Mouse (Mus musculus): Measurements from ENCODE around the gene Stk38l. TPM values are rescaled to one million over a fixed set of nuclear protein-coding genes. Genes with fewer than 3 reads are reported as not detected.
"Not testable (repeated sequence)": the region's sequence is repeated elsewhere in the genome, so short reads cannot be mapped to it uniquely, and the experiment has no call there.

Gene Stk38l
- total RNA-seq, 2 experiments from 2014 or later = 25.4 to 29.1 TPM

DNA sequence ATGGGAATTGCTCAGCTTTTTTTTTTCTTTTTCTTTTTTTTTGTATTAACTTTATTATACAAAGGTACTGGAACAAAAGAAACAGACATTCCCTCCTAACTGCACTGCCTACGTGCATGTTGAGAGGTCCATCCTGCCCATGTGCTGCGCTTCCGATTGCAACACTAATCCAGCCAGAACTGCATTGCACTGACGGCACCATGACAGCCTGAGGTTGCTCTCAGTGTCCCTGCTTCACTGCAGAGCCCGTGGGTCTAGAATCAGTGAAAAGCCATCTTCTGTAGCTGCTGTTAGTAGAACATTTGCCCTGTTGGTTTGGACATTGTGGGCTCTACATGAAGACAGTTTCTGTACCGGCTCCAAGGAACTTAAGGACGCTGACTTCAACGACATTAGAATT lies 51.1 kb downstream of the Stk38l start:
- DNase-seq = not testable (repeated sequence)

DNA sequence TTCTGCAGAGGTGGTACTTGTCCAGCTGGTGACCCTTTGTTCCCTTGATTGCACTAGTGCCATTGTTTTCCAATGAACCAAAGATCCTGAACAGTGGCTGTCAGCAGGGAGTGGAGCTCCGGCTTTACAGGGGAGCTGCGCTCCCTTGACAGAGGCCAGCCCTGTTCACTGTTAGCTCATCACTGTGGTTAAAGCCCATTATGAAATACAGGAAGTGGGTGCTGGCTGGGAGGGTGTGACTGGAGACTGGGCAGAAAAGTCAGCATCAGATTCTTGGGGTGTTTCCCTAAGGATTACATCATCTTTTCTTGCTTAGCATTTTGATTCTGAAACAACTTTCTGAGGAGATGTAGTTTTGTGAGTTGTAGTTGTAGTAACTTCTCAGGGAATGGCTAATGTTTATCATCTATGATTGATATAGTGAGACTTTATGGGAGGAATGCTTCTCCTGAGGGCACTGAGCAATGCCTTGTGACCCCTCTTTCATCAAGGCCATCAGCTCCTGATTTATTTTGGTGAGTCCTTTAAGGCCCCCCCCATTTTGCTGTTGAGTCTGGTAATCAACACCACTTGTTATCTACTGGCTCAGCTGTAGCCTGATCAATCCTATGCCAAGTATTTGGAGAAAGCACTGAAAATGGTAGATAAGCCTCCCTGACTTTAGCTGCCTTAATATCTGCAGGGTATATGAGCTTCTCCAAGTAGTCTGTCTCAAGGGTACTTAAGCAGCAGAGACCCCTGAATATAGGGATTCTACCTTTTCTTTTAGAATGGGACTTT lies 52.0 kb downstream of the Stk38l start:
- peak; percentile 36 for DNase-seq

DNA sequence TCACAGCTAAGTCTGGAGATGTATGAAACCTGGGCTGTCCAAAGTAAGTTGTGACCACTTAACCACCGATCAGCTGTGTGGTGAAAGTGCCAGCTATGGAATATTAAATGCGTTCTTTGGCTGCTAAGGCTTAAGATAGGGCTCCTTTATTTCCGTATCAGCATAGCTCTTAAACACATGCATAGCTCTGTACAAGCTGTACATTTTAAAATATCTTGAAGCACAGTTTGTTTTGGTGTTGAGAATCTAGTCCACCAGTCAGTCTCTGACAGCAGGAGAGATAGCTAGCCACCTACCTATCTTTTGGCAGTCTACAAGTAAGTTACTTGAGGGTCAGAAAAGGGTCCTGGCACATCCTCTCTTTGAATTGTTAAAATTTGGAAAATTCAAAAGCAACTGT lies 53.3 kb downstream of the Stk38l start:
- DNase-seq = no peak

DNA sequence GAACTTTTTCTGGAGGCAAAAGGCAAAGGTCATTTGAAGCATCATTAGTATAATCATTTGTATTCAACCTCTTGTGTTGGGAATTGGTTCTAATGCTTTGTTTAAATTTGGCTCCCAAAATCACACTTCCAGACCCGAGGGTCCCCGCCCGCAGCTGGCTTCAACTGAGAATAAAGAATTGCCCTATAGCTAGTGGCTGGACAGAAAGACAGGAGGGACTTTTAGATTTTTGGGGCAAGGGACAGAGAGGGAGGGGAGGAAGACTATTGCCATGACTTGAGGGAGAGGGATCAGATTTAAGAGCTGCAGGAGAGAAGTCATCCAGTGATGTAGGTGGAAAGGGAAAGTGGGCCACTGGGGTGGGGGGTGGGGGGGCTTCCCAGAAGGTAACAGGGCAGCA lies 56.8 kb downstream of the Stk38l start:
- DNase-seq = no peak

DNA sequence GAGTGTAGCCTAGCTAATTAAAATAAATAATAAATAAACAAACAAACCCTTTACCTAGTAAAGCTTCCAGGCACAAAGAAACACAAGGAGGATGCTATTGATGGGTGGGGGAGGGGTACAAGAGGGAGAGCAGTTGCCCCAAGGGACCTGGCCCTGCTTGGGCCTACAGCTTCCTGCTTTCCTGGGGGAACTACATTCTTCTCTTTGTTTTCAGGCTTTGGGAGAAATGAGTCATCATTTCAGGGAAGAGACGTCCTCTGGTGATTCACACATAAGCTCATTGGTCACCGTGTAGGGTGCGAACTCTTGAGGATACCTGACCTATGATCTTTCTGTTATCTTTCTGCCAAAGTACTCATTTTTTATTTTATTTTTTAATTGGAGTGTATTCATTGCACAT lies 68.7 kb downstream of the Stk38l start:
- no peak for DNase-seq

DNA sequence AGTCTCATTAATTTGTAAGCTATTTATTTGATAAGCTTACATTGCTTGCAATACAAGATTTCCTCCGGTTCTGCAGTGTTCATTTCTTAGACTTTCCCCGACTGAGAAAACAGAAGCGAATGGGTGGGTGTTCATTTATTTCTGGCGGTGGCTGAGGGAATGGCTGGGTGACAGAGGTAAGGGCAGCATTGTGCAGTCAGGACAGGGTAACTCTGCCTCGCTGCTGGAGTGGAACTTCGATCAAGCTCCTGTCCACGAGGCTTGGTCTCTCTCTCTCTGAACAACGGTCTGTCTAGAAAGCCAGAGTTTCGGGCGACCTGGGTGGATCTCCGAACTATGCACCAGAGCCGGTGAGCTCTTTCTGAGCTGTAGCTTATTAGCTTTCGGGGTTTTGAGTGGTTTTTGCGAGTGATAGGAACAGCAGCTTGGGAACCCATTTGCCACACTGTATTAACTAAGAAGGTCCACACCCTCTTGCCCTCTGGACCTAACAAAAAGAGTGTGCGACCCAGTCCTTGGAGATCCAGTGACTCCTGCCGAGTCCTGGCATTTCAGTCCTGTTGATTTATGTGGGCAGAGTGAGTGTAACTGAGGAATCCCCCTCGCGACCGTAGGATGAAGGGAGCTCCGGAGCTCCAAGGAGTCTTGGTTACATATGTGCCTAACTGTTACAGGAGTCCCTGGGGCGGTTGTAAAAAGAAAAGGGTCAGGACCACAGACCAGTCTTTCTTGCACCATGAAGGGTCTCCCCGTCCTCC lies 70.5 kb downstream of the Stk38l start:
- no peak for DNase-seq

DNA sequence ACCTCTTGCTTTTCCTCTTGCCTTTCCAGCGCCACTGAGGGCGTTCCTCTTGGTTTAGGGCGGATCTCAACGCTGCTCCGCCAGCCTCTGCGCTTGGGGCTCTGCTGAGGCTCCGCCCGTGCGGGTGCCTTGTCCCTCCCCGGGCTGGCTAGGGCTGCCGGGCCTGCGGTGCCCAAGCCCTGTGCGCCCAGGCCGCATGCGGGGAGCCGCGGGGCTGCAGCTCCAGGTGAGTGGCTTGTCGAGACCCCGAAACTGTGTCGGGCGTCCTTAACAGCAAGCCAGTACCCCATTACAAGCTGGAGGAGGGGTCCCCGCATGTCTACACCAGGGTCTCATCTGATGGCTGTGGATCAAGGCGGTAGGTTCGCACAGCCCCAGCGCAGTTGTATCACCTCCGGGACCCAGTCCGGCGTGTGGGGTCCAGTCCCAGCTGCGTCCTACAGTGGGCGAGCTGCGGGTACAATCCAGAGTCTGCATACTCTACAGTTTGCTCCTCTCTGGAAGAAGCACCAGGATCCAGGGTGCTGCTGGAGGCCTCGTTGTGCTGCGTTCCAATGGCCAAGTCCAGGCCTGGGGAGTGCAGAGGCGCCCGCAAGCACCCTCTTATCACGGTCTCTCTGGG lies 71.2 kb downstream of the Stk38l start, which contains the start of gene Arntl2:
Gene Arntl2, plus strand, starts transcription at position 132 of the 622 bp plus-strand sequence.
- peak; percentile 81 for DNase-seq

DNA sequence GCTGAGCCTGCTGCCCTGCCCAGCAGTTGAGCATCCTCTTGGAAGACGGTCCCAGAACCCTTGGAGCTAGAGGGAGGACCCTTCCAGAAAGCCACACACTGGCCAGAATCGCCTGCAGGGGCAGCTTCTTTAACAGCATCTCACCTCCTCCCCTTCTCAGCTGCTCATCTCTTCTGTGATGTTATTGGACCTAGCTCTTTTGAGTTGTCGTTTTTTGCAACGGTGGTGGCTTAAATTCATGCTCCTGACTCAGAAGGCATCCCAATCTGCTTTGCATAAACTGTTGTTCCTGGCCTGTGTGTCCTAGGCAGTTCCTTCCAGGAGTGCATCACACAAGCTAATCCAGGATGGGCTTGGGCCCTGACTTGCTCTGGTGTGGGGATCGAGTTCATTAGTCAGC lies 72.7 kb downstream of the Stk38l start:
- no peak for DNase-seq

DNA sequence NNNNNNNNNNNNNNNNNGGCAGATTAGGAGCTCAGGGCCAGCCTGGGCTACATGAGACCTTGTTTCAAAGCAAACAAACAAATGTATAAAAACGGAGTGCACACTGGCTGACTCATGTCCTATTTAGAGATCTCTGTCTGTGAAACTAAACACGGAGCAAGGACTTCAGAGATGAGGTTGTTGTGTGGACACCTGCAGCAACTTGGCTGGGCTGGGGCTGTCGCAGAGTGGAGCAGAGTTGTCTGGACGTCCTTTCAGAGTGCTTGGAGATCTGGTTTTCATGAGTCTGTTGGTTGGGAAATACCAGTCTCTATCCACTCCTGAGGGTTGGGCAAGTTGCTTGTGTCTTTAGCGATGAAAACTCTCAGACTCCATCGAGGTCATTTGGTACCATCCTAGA lies 85.2 kb downstream of the Stk38l start:
- DNase-seq = no peak

DNA sequence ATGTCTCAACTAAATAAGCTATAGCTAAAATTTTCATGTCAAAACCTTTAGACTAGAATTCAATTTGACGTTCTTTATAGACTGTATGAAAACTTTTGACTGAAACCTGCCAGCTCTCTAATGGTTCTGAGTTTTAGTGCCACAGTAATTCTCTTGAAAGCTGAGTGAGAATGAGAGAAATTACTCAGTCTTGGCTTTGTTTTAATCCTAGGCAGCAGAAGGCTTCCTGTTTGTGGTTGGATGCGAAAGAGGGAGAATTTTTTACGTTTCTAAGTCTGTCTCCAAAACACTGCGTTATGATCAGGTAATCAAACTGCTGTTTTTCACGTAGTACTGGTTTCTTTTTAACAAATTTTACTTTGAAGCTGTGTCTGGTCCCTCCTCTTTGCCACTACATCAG lies 88.2 kb downstream of the Stk38l start:
- DNase-seq = no peak

DNA sequence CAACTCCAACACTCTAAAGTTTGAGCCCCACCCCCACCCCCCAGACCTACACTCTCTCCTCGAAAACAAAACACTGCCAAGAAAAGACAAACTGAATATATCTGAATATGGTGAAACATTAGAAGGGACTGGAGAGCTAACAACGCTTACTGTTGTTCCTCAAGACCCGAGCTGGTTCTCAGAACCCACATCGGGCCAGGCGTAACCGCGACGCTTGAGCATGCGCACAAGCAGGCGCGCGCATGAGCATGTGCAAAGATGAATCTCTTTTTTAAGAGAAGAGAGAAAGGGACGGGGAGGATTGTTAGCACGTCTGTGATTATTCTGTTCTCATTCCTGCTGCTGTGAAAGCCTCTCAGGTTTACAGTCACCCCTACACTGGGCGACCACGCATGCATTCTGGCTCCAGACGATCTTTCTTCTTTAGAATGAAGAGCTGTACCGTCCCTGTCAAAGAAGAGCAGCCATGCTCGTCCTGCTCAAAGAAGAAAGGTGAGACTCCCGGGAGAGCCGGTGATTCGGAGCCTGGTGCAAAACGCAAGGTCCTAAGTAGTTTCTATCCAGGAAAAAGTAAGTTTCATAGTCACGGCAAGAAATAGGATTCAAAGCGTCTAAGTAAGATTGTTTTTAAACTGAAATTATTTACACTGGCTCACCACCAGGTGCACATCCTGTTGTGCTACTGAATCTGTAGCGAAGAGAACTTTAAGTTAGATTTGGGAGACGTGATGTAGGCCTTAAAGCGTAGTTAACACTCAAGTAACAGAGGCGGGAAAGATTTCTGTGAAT lies 95.6 kb downstream of the Stk38l start:
- DNase-seq = no peak

DNA sequence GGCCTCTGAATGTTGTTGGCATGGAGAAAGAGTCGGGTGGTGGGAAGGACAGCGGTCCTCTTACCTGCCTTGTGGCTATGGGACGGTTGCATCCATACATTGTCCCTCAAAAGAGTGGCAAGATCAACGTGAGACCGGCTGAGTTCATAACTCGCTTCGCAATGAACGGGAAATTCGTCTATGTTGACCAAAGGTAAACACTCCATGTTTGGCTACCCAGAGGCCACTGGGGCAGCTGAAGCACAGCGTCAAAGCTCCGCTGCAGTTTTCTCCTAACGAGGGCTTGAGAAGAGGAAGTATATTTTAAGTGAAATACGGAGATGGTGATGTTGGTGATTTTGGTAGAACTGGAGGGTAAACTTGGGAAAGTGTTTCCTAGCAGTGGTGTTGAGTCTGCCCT lies 97.2 kb downstream of the Stk38l start:
- DNase-seq = no peak

DNA sequence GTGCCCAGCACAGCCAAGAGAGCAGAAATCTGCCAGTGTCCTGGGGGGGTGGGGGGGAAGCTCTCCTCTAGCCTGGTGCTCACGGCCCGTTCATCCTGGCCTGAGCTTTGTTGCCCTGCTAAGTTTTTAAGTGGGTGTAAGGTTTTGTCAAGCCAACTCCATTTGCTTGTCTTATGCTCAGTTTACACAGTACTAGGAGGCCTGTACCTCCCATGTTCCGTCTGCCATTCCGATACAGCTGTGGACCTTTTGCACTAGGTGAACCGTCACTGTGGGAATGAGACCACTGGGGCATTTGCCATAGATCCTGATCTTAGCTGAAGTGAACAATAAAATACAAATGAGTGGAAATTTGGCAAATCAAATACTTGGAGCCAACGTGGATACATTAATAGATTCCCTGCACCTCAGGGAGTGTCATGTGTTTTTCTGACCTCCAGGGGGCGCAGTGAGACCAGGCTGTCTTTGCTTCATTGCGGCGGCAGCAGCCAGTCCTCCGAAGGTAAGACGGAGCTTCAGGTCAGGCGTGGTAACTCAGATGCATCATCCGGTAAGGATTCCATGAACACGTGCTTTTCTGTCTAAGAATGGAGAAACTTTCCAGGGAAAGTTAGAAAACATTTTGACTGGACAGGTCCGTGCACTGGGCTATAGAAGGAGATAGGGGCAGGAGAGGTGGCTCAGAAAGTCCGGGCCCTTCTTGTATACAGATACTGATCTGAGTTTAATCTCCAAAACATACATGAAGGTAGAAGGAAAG lies 100.1 kb downstream of the Stk38l start:
- DNase-seq = peak; percentile 78

DNA sequence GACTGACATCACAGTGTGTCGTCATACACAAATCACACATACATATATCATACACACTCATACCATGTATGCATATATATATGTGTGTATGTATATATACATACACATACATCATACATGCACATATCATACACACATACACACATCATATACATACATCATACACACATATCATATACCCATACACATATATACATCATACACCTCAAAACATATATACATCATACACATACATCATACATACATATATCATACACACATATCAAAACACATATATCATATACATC lies 100.6 kb downstream of the Stk38l start:
- DNase-seq = no peak

Other genes with a start within 250 kb of the Stk38l start
- gene Itpr2, start 222.8 kb upstream of the Stk38l start, total RNA-seq (2021) = 10 to 100 TPM; 38.6 to 45.5 TPM
- 10 to 100 TPM; 63.8 to 66.8 TPM for gene Fgfr1op2, start 147.8 kb upstream of the Stk38l start, total RNA-seq (2021)
- gene Ints13, start 147.2 kb upstream of the Stk38l start, total RNA-seq (2021) = 10 to 100 TPM; 28.4 to 35.0 TPM
- 10 to 100 TPM; 64.0 to 67.8 TPM for gene Med21, start 82.4 kb upstream of the Stk38l start, total RNA-seq (2021)
- gene Tm7sf3, start 82.2 kb upstream of the Stk38l start, total RNA-seq (2021) = 10 to 100 TPM; 25.4 to 25.5 TPM
- gene Arntl2, start 71.1 kb downstream of the Stk38l start, total RNA-seq (2021) = 1 to 10 TPM; 1.4 to 2.1 TPM
- gene Smco2, start 125.1 kb downstream of the Stk38l start, total RNA-seq (2021) = under 1 TPM; 0.47 to 0.62 TPM
- 100 to 1,000 TPM in 1 of 2 experiments, 10 to 100 TPM in 1; 95.3 to 106 TPM for gene Ppfibp1, start 163.5 kb downstream of the Stk38l start, total RNA-seq (2021)
- gene 1700034J05Rik, start 229.4 kb downstream of the Stk38l start, total RNA-seq (2021) = not detected

All from heart, postnatal 4 days (tissue).